Mouse (Mus musculus) myocyte (in vitro differentiated cells): ENCODE results near the gene Trabd2b.

ENCODE experiments used
- E2F4 ChIP-seq: IDR thresholded peaks from one replicate; pipeline ENCODE4 v1.6.1; 2011; ENCODE audit warnings: mild to moderate bottlenecking, control low read depth, moderate library complexity; ENCODE audit not compliant: insufficient read depth
- MAX ChIP-seq: IDR thresholded peaks from one replicate; pipeline ENCODE4 v1.6.1; 2011; ENCODE audit warnings: low read depth, mild to moderate bottlenecking, control low read depth
- REST ChIP-seq: IDR thresholded peaks from one replicate; pipeline ENCODE4 v1.6.1; 2011; ENCODE audit warnings: mild to moderate bottlenecking, control low read depth, moderate library complexity; ENCODE audit not compliant: insufficient read depth, insufficient read length

GRCm38 (mm10) chr4:114460401-114460800, 53.9 kb downstream of the Trabd2b start:
- TF ChIP-seq REST (no peak), MAX (no peak), E2F4 (no peak)
